Mouse (Mus musculus) cortical plate, adult 2 months (tissue): ENCODE measurements around the gene Akt2.

Experiments
- CTCF ChIP-seq: fragments of 200-500 bp; IDR thresholded peaks from 2 replicates; pipeline ENCODE4 v1.5.1; 2011; ENCODE audit warnings: mild to moderate bottlenecking, control low read depth, low read length; ENCODE audit not compliant: insufficient read depth; ENCODE audit errors: extremely low read depth
- POLR2A ChIP-seq: fragments of 200-500 bp; IDR thresholded peaks from 2 replicates; pipeline ENCODE4 v1.6.1; 2011; ENCODE audit warnings: mild to moderate bottlenecking, low read length, control low read depth; ENCODE audit not compliant: insufficient read depth; ENCODE audit errors: extremely low read depth

- TF ChIP-seq CTCF: no peak
- no peak for TF ChIP-seq POLR2A
These were observed 3.6 kb upstream of the Akt2 start for GRCm38 (mm10) chr7:27587741-27588140.
